Mouse (Mus musculus) fat pad, adult 2 months (tissue): ENCODE measurements around the gene Eif3m.
A peak's percentile ranks its signal among the peaks of the same experiment; 100 is the strongest.
"Not testable (repeated sequence)": the region's sequence is repeated elsewhere in the genome, so short reads cannot be mapped to it uniquely, and the experiment has no call there.

Experiments used
- DNase-seq: peaks from one replicate; pipeline ENCODE4 v3.0.0-alpha.2; 2011; ENCODE audit warnings: low read depth, low spot score; ENCODE audit errors: extremely low read depth

The Eif3m gene

GRCm38 (mm10) chr2:105016967-105017287 lies at the start of gene Eif3m:
Eif3m (minus strand) TSS chr2:105017080.
- DNase-seq: peak; percentile 34

GRCm38 (mm10) chr2:105062741-105063372 lies 46.0 kb upstream of the Eif3m start:
- DNase-seq: no peak

- DNase-seq: no peak
Measured at GRCm38 (mm10) chr2:105058577-105059116, 41.8 kb upstream of the Eif3m start.

GRCm38 (mm10) chr2:105055529-105055928 lies 38.6 kb upstream of the Eif3m start:
- DNase-seq: no peak

- DNase-seq: no peak
Measured at GRCm38 (mm10) chr2:105048301-105048700, 31.4 kb upstream of the Eif3m start.

- DNase-seq: no peak
Measured at GRCm38 (mm10) chr2:105043152-105043551, 26.3 kb upstream of the Eif3m start.

GRCm38 (mm10) chr2:105040859-105041258 lies 24.0 kb upstream of the Eif3m start:
- DNase-seq: no peak

GRCm38 (mm10) chr2:105038879-105039278 lies 22.0 kb upstream of the Eif3m start:
- DNase-seq: no peak

GRCm38 (mm10) chr2:105037956-105038569 lies 21.2 kb upstream of the Eif3m start:
- no peak for DNase-seq

GRCm38 (mm10) chr2:105036401-105037070 lies 19.7 kb upstream of the Eif3m start:
- DNase-seq: no peak

GRCm38 (mm10) chr2:105035985-105036384 lies 19.1 kb upstream of the Eif3m start:
- DNase-seq: no peak

- no peak for DNase-seq
Measured at GRCm38 (mm10) chr2:105034084-105034483, 17.2 kb upstream of the Eif3m start.

GRCm38 (mm10) chr2:105030505-105030904 lies 13.6 kb upstream of the Eif3m start:
- DNase-seq: no peak

GRCm38 (mm10) chr2:105028806-105029205 lies 11.9 kb upstream of the Eif3m start:
- DNase-seq: no peak

- DNase-seq: no peak
Measured at GRCm38 (mm10) chr2:105026950-105027695, 10.2 kb upstream of the Eif3m start.

- not testable (repeated sequence) for DNase-seq
Measured at GRCm38 (mm10) chr2:105025610-105026009, 8.7 kb upstream of the Eif3m start.

- no peak for DNase-seq
Measured at GRCm38 (mm10) chr2:105023815-105024214, 6.9 kb upstream of the Eif3m start.

GRCm38 (mm10) chr2:105023031-105023615 lies 6.2 kb upstream of the Eif3m start:
- no peak for DNase-seq

GRCm38 (mm10) chr2:105021836-105022235 lies 5.0 kb upstream of the Eif3m start:
- DNase-seq: no peak

GRCm38 (mm10) chr2:105021256-105021655 lies 4.4 kb upstream of the Eif3m start:
- no peak for DNase-seq

GRCm38 (mm10) chr2:105019457-105019856 lies 2.6 kb upstream of the Eif3m start:
- no peak for DNase-seq
